Mouse (Mus musculus): Measurements from ENCODE around the gene 4930523C07Rik. TPM values are rescaled to one million over a fixed set of nuclear protein-coding genes. Genes with fewer than 3 reads are reported as not detected.

4930523C07Rik gene
- polyA plus RNA-seq, 2 experiments from 2014 or later: 144 to 219 TPM

DNA sequence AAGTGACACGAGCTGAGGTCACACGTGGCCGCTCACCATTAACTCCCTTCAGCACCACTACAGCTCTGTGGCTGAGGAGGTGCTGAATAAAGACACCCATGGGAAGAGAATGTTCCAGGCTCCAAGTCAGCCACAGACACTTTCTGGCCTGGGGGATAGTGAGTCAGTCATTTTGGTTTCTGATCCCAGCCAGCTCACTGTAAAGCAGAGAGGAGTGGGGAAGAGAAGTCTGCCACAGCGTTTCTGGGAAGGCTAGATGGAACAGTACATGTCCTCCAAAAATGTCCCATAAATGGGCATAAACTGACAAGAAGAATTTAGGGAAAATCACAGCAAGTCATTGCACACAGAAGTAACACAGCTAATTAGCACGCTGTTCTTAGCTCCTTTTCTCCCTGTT is 56.8 kb downstream of the 4930523C07Rik start:
- ATAC-seq: no peak

DNA sequence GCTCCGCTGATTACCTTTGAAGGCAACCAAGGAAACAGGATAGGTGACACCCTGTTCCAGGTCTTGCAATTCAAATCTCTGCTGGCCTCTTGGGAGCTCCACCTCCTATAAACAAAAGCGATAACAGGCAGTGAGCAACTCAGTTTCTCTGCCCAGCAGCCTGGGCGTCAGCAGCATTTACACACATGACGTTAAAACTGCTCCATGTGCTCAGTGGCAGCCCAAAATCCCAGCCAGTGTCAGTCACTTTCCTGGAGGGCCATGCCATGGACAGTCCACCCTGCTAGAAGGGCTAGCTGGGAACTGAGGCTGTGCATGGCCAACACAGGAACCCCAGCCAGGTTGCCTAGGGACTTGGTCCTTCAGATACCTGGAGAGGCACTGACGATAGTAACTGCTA is 61.2 kb downstream of the 4930523C07Rik start:
- ATAC-seq: no peak

GRCm38 (mm10) chr1:160108604-160109003 is 64.4 kb downstream of the 4930523C07Rik start:
- ATAC-seq: no peak

DNA sequence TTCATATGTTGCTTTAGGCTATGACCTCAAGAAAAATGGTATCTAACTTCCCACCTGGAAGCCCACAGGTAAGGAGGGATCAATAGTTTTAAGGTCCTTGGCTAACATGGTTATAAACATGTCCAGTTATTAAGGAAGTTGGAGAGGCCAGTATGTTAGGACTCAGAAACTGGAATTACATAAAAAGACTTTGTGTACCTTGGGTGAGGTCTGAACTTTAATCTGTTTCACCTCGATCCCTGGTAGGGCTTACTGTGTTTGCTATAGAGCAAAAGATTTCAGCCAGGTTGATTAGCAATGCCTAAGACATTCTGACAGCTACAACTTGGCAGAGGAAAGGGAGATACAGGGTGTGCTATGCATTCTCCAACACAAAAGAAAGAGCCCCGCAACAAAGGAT is 79.8 kb downstream of the 4930523C07Rik start:
- no peak for ATAC-seq

Other genes starting within 250 kb of the 4930523C07Rik start
- under 1 TPM in 1 of 2 experiments, not detected in 1; 0.15 TPM for gene Tnn, start 109.2 kb downstream of the 4930523C07Rik start, polyA plus RNA-seq (2017; shearing (Covaris generic))
- 100 to 1,000 TPM; 251 to 260 TPM for gene Mrps14, start 150.8 kb downstream of the 4930523C07Rik start, polyA plus RNA-seq (2017; shearing (Covaris generic))
- gene Cacybp, start 168.5 kb downstream of the 4930523C07Rik start, polyA plus RNA-seq (2017; shearing (Covaris generic)): 100 to 1,000 TPM; 114 to 115 TPM